Mouse (Mus musculus): ENCODE results near the gene Pxdc1. TPM values are rescaled to one million over a fixed set of nuclear protein-coding genes. Genes with fewer than 3 reads are reported as not detected.

Pxdc1 gene
- 0.34 TPM for polyA plus RNA-seq (2017; shearing (Covaris generic))

DNA sequence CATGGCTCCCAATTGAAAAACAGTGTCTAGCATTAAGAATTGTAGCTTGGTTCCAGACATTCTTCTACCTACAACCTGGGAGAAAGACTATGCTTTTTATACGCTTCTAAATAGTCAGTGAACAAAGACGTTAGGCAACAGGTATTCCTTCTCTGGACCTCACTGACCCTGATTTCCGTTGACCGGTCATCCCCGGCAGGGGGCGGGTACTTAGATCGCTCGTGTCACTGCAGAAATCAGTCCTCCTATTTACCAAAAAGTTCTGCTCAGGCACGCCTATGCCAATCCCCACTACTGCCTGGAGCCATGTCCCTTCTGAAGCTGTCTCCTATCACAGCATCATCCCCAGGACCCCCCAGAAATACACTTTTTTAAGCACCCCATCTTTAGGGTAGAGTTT, at the start of gene Pxdc1:
TSS of gene Pxdc1 (minus strand) at position 96 of the 400 bp plus-strand sequence.

Other genes with a start within 250 kb of the Pxdc1 start
- not detected for gene Fam50b, start 81.4 kb upstream of the Pxdc1 start, polyA plus RNA-seq (2017; shearing (Covaris generic))
- 118 TPM for gene Prpf4b, start 221.8 kb upstream of the Pxdc1 start, polyA plus RNA-seq (2017; shearing (Covaris generic))